Mouse (Mus musculus) liver, embryonic 11.5 days (tissue): ENCODE data around the gene Zbtb3. TPM values are rescaled to one million over a fixed set of nuclear protein-coding genes. Genes with fewer than 3 reads are reported as not detected.

Source experiments
- polyA plus RNA-seq: library from polyadenylated mRNA; unstranded; fragments of >200 nt; fragmentation: Nextera tagmentation; extraction: Ambion mirVana; gene quantifications from 2 replicates; pipeline ENCODE4 v1.2.1, GENCODE M21; 2014

Gene Zbtb3
- polyA plus RNA-seq, 1 experiment from 2014 or later = 3.2 TPM

Other genes with a start within 250 kb of the Zbtb3 start
- 2.0 and 2.9 TPM in 2 replicates for gene Slc22a8, start 211.3 kb upstream of the Zbtb3 start, polyA plus RNA-seq
- gene Slc22a6, start 184.5 kb upstream of the Zbtb3 start, polyA plus RNA-seq = not detected in 2 replicates
- gene Chrm1, start 138.8 kb upstream of the Zbtb3 start, polyA plus RNA-seq = 0.12 TPM in 1 of 2 replicates, not detected in the other
- gene Slc3a2, start 79.2 kb upstream of the Zbtb3 start, polyA plus RNA-seq = 150 and 159 TPM in 2 replicates
- gene Wdr74, start 66.7 kb upstream of the Zbtb3 start, polyA plus RNA-seq = 142 and 143 TPM in 2 replicates
- gene 1700092M07Rik, start 61.8 kb upstream of the Zbtb3 start, polyA plus RNA-seq = 1.7 and 2.0 TPM in 2 replicates
- gene Stx5a, start 61.1 kb upstream of the Zbtb3 start, polyA plus RNA-seq = 69.5 and 73.1 TPM in 2 replicates
- 197 and 198 TPM in 2 replicates for gene Nxf1, start 45.5 kb upstream of the Zbtb3 start, polyA plus RNA-seq
- 116 and 123 TPM in 2 replicates for gene Tmem223, start 31.6 kb upstream of the Zbtb3 start, polyA plus RNA-seq
- gene Tmem179b, start 28.1 kb upstream of the Zbtb3 start, polyA plus RNA-seq = 116 and 119 TPM in 2 replicates
- 25.9 TPM in 2 replicates for gene Taf6l, start 16.1 kb upstream of the Zbtb3 start, polyA plus RNA-seq
- 152 and 159 TPM in 2 replicates for gene Polr2g, start 4.0 kb upstream of the Zbtb3 start, polyA plus RNA-seq
- gene Ttc9c, start 16.8 kb downstream of the Zbtb3 start, polyA plus RNA-seq = 43.8 and 46.8 TPM in 2 replicates
- gene Hnrnpul2, start 17.5 kb downstream of the Zbtb3 start, polyA plus RNA-seq = 5.5 and 6.4 TPM in 2 replicates
- gene AC129217.1, start 27.2 kb downstream of the Zbtb3 start, polyA plus RNA-seq = 0.40 TPM in 1 of 2 replicates, not detected in the other
- 52.7 and 52.9 TPM in 2 replicates for gene Bscl2, start 34.9 kb downstream of the Zbtb3 start, polyA plus RNA-seq
- gene Gng3, start 36.6 kb downstream of the Zbtb3 start, polyA plus RNA-seq = 2.1 and 2.3 TPM in 2 replicates
- 0.10 and 0.34 TPM in 2 replicates for gene Lrrn4cl, start 48.2 kb downstream of the Zbtb3 start, polyA plus RNA-seq
- gene Ubxn1, start 68.9 kb downstream of the Zbtb3 start, polyA plus RNA-seq = 198 and 204 TPM in 2 replicates
- 57.1 and 66.9 TPM in 2 replicates for gene Uqcc3, start 78.4 kb downstream of the Zbtb3 start, polyA plus RNA-seq
- gene Lbhd1, start 81.2 kb downstream of the Zbtb3 start, polyA plus RNA-seq = 133 and 147 TPM in 2 replicates
- gene Gm49403, start 81.4 kb downstream of the Zbtb3 start, polyA plus RNA-seq = not detected in 2 replicates
- 163 and 171 TPM in 2 replicates for gene 1810009A15Rik, start 86.3 kb downstream of the Zbtb3 start, polyA plus RNA-seq
- gene Gm49416, start 86.4 kb downstream of the Zbtb3 start, polyA plus RNA-seq = not detected in 2 replicates
- gene Ints5, start 90.5 kb downstream of the Zbtb3 start, polyA plus RNA-seq = 47.8 and 52.4 TPM in 2 replicates
- gene Ganab, start 95.5 kb downstream of the Zbtb3 start, polyA plus RNA-seq = 91.8 and 106 TPM in 2 replicates
- 32.3 and 34.8 TPM in 2 replicates for gene B3gat3, start 117.8 kb downstream of the Zbtb3 start, polyA plus RNA-seq
- gene Rom1, start 126.8 kb downstream of the Zbtb3 start, polyA plus RNA-seq = 2.4 and 3.9 TPM in 2 replicates
- 22.6 and 26.1 TPM in 2 replicates for gene Eml3, start 127.0 kb downstream of the Zbtb3 start, polyA plus RNA-seq
- 75.6 and 81.1 TPM in 2 replicates for gene Mta2, start 139.3 kb downstream of the Zbtb3 start, polyA plus RNA-seq
- gene Tut1, start 151.3 kb downstream of the Zbtb3 start, polyA plus RNA-seq = 42.4 and 43.2 TPM in 2 replicates
- 598 and 618 TPM in 2 replicates for gene Eef1g, start 164.5 kb downstream of the Zbtb3 start, polyA plus RNA-seq
- gene Ahnak, start 186.7 kb downstream of the Zbtb3 start, polyA plus RNA-seq = 2.6 and 3.7 TPM in 2 replicates